30 mouse cellular contexts compared by ENCODE assay signal in the genomic region with DNA sequence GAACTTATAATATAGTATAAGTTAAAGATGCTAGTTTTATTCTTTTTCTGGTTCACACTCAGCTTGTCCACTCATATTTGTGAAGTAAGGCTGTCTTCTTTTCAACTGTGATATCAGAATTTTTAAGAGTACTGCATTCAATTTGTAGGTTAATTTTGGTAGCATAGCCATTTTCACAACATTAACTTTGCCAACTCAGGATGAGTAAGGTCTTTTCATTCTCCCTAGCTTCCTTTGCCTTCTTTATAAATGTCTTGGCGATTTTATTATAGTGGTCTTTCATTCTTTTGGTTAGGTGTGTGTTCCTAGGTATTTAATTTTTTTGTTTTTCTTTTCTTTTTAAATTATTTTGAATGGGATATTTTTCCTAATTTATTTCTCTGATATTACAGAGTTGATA.
"Had no signal": no experiment of that assay in that cellular context is flagged by ENCODE, and none has a peak within 500 bp of the region (broad histone marks: within the 10 kb centered on the region; RNA-seq: fewer than 3 reads in every experiment).

No protein-coding gene starts in this region.

- H3K36me3 ChIP-seq: heart, embryonic 15.5 days; hindbrain, embryonic 10.5 days; hindbrain, embryonic 12.5 days; hindbrain, embryonic 13.5 days; hindbrain, embryonic 15.5 days; intestine, embryonic 15.5 days had no signal

- DNase-seq: heart, postnatal 10 days; heart, postnatal 14 days; heart, postnatal 36 days; heart, postnatal 4 days; kidney, adult 11 months; kidney, adult 18-20 months; kidney, adult 2 months; kidney, adult 8-10 months; kidney, adult 9 months; kidney, postnatal 10 days; kidney, postnatal 14 days; kidney, postnatal 36 days; kidney, postnatal 4 days; layer of hippocampus, adult 9-11 months; layer of hippocampus, postnatal 36 days had no signal

- H3K4me3 ChIP-seq: heart, embryonic 10.5 days; heart, embryonic 12.5 days; heart, embryonic 13.5 days; heart, embryonic 15.5 days; hindbrain, embryonic 10.5 days; hindbrain, embryonic 12.5 days; hindbrain, embryonic 13.5 days; hindbrain, embryonic 15.5 days; intestine, embryonic 15.5 days; kidney, embryonic 15.5 days; layer of hippocampus, adult 2 months; left cerebral cortex, adult 2 months had no signal

- H3K9me3 ChIP-seq: heart, embryonic 10.5 days; heart, embryonic 12.5 days; heart, embryonic 13.5 days; heart, embryonic 15.5 days; hindbrain, embryonic 10.5 days; hindbrain, embryonic 12.5 days; hindbrain, embryonic 13.5 days; hindbrain, embryonic 15.5 days; intestine, embryonic 15.5 days; kidney, embryonic 15.5 days had no signal

- H3K9ac ChIP-seq: heart, embryonic 12.5 days; heart, embryonic 13.5 days; heart, embryonic 15.5 days; hindbrain, embryonic 12.5 days; hindbrain, embryonic 13.5 days; hindbrain, embryonic 14.5 days; hindbrain, embryonic 15.5 days; intestine, embryonic 15.5 days; kidney, embryonic 15.5 days had no signal

- H3K27me3 ChIP-seq: heart, embryonic 12.5 days; heart, embryonic 13.5 days; heart, embryonic 15.5 days; hindbrain, embryonic 12.5 days; hindbrain, embryonic 13.5 days; hindbrain, embryonic 15.5 days; intestine, embryonic 15.5 days; kidney, embryonic 15.5 days had no signal

- H3K4me1 ChIP-seq: heart, embryonic 10.5 days; hindbrain, embryonic 10.5 days; hindbrain, embryonic 12.5 days; hindbrain, embryonic 13.5 days; hindbrain, embryonic 15.5 days; intestine, embryonic 15.5 days; kidney, embryonic 15.5 days had no signal

- H3K27ac ChIP-seq: heart, embryonic 10.5 days; heart, embryonic 13.5 days; heart, embryonic 15.5 days; hindbrain, embryonic 10.5 days; hindbrain, embryonic 12.5 days; hindbrain, embryonic 13.5 days; hindbrain, embryonic 14.5 days; hindbrain, embryonic 15.5 days; hindbrain, postnatal 0 days; intestine, embryonic 15.5 days; kidney, embryonic 15.5 days; kidney, postnatal 0 days; layer of hippocampus, adult 2 months; left cerebral cortex, adult 2 months had no signal
